ENCODE assay signal across 15 mouse cellular contexts in genomic region chr8:78354801-78355200, GRCm38 (mm10).
DNase-seq lines count a peak whose midpoint lies in the region; ATAC-seq lines count a peak whose summit lies in the region.
"Had no signal": no experiment of that assay in that cellular context is flagged by ENCODE, and none has a peak within 500 bp of the region (broad histone marks: within the 10 kb centered on the region; RNA-seq: fewer than 3 reads in every experiment).

No protein-coding gene starts in this region.

- DNase-seq in frontal cortex, postnatal 25 days (ENCODE audit: low spot score in 2 of 2): no peak
- DNase-seq in layer of hippocampus, adult 9-11 months: peak; percentile 24
- no peak for DNase-seq in layer of hippocampus, postnatal 25 days (ENCODE audit: extremely low spot score in 1 of 2, low spot score in 1 of 2)
- peak; percentile 20 for DNase-seq in right cerebral cortex, adult 18-20 months
- no peak for DNase-seq in right cerebral cortex, postnatal 25 days
- DNase-seq in layer of hippocampus, postnatal 14 days (ENCODE audit: low spot score in 2 of 2): peak; percentile 22 to 31
- no peak for DNase-seq in cerebellum, postnatal 25 days
- DNase-seq: adrenal gland, postnatal 10 days; cerebellum, adult 11-12 months; cerebellum, adult 9-10 months; cerebellum, postnatal 36 days; gastrocnemius, postnatal 10 days; heart, adult 2 months had no signal

- ATAC-seq in frontal cortex, adult (ENCODE audit: low TSS enrichment): peak; percentile 99
- ATAC-seq: forebrain, embryonic 13.5 days had no signal

Comparison
In these comparisons a context has a peak if more than half of its experiments do, and no peak if none do; other contexts are left out.
1. DNase-seq: peak in layer of hippocampus, adult 9-11 months (single experiment), right cerebral cortex, adult 18-20 months (single experiment) and layer of hippocampus, postnatal 14 days (2 of 2); none in frontal cortex, postnatal 25 days (0 of 2), layer of hippocampus, postnatal 25 days (0 of 2), right cerebral cortex, postnatal 25 days (single experiment) and cerebellum, postnatal 25 days (0 of 2).